Comparison of ENCODE assay signal across 13 mouse cellular contexts in genomic region chr6:146156536-146156935, GRCm38 (mm10).
DNase-seq lines count a peak whose midpoint lies in the region.
"Had no signal": no experiment of that assay in that cellular context is flagged by ENCODE, and none has a peak within 500 bp of the region (broad histone marks: within the 10 kb centered on the region; RNA-seq: fewer than 3 reads in every experiment).

No protein-coding gene starts in this region.

- DNase-seq in cerebellum, adult 9-10 months: peak; percentile 41
- no peak for DNase-seq in cerebellum, adult 11-12 months
- peak; percentile 32 to 74 for DNase-seq in layer of hippocampus, adult 18-20 months (ENCODE audit: low spot score in 2 of 2)
- DNase-seq in layer of hippocampus, postnatal 10 days (ENCODE audit: low spot score in 2 of 2): no peak
- peak; percentile 29 for DNase-seq in Muller cell, postnatal 12 days (ENCODE audit: inconsistent ontology term)
- peak; percentile 80 for DNase-seq in layer of hippocampus, adult 9-11 months
- DNase-seq in left cerebral cortex, adult 18-20 months (ENCODE audit: low spot score in 2 of 2): no peak
- DNase-seq: adrenal gland, postnatal 10 days; adrenal gland, postnatal 36 days; cerebellum, adult 11 months; cerebellum, adult 8-10 months; cerebellum, postnatal 14 days; gastrocnemius, postnatal 25 days had no signal

Comparison
In these comparisons a context has a peak if more than half of its experiments do, and no peak if none do; other contexts are left out.
1. DNase-seq: peak in cerebellum, adult 9-10 months (single experiment), layer of hippocampus, adult 18-20 months (2 of 2), Muller cell, postnatal 12 days (single experiment) and layer of hippocampus, adult 9-11 months (single experiment); none in cerebellum, adult 11-12 months (single experiment), layer of hippocampus, postnatal 10 days (0 of 2) and left cerebral cortex, adult 18-20 months (0 of 2).